Mouse (Mus musculus) hindbrain, embryonic 15.5 days (tissue): ENCODE data around the gene Hp1bp3. TPM values are rescaled to one million over a fixed set of nuclear protein-coding genes. Genes with fewer than 3 reads are reported as not detected.
A peak's percentile ranks its signal among the peaks of the same experiment; 100 is the strongest.

ENCODE experiments used
- ATAC-seq: fragments of 200-750 bp; cut with Nextera tagmentation; 2 replicates; pipeline ENCODE4 v1.8.0; 2017; ENCODE audit warnings: low read depth, moderate number of reproducible peaks, moderate TSS enrichment; ENCODE audit not compliant: low FRiP score
- H3K27ac ChIP-seq: fragments of 300-500 bp; sonication (generic); replicated peaks from 2 replicates; pipeline ENCODE4 v1.5.1; 2015; ENCODE audit warnings: mild to moderate bottlenecking, inconsistent platforms
- H3K27me3 ChIP-seq: fragments of 300-500 bp; sonication (generic); 2 replicates; pipeline ENCODE4 v1.6.1; 2015; ENCODE audit warnings: control low read depth, inconsistent platforms
- H3K36me3 ChIP-seq: fragments of 300-500 bp; sonication (generic); 2 replicates; pipeline ENCODE4 v1.6.1; 2015; ENCODE audit warnings: control low read depth, inconsistent platforms
- H3K4me1 ChIP-seq: fragments of 300-500 bp; sonication (generic); replicated peaks from 2 replicates; pipeline ENCODE4 v1.6.1; 2015; ENCODE audit warnings: control low read depth, inconsistent platforms
- H3K4me2 ChIP-seq: fragments of 300-500 bp; sonication (generic); 2 replicates; pipeline ENCODE4 v1.6.1; 2015; ENCODE audit warnings: moderate library complexity, mild to moderate bottlenecking, inconsistent platforms
- H3K4me3 ChIP-seq: fragments of 300-500 bp; sonication (generic); 2 replicates; pipeline ENCODE4 v1.5.1; 2015; ENCODE audit warnings: mild to moderate bottlenecking, inconsistent platforms
- H3K9ac ChIP-seq: fragments of 300-500 bp; sonication (generic); 2 replicates; pipeline ENCODE4 v1.6.1; 2015; ENCODE audit warnings: inconsistent platforms
- H3K9me3 ChIP-seq: fragments of 300-500 bp; sonication (generic); 2 replicates; pipeline ENCODE4 v1.6.1; 2016; ENCODE audit warnings: control low read depth, inconsistent platforms
- WGBS: fragments of 180-500 bp; shearing (Covaris S2); methylation state at CpG from one replicate; pipeline ENCODE4 v1.1.7; 2015; 5-methylcytosine and 5-hydroxymethylcytosine counted together
- polyA plus RNA-seq: library from polyadenylated mRNA; unstranded; fragments of >200 nt; fragmentation: Nextera tagmentation; extraction: Ambion mirVana; gene quantifications from 2 replicates; pipeline ENCODE4 v1.2.1, GENCODE M21; 2015

Gene Hp1bp3
- polyA plus RNA-seq, 1 experiment from 2014 or later = 173 TPM

GRCm38 (mm10) chr4:138223623-138224022, 7.5 kb downstream of the Hp1bp3 start:
- Histone ChIP-seq H3K4me3 (no peak overlapping the region), H3K36me3 (peaks cover 55% of the 10 kb centered on the region), H3K27me3 (no peaks in the 10 kb centered on the region), H3K27ac (no peak overlapping the region), H3K9me3 (no peaks in the 10 kb centered on the region), H3K4me2 (no peak overlapping the region), H3K4me1 (peaks cover 15% of the 10 kb centered on the region), H3K9ac (no peak overlapping the region)
- no peak for ATAC-seq
- WGBS = 88% methylated on average over 10 of the region's 10 CpGs

- 51% methylated on average over 27 of the region's 27 CpGs for WGBS
- Histone ChIP-seq H3K27ac (peak overlapping the region; percentile 32), H3K4me2 (no peak overlapping the region), H3K27me3 (no peaks in the 10 kb centered on the region), H3K36me3 (peaks cover 25% of the 10 kb centered on the region), H3K9ac (no peak overlapping the region), H3K4me1 (peaks cover 28% of the 10 kb centered on the region), H3K9me3 (no peaks in the 10 kb centered on the region), H3K4me3 (no peak overlapping the region)
- no peak for ATAC-seq
These were observed 30.9 kb downstream of the Hp1bp3 start for GRCm38 (mm10) chr4:138246756-138247665.

- Histone ChIP-seq H3K36me3 (peaks cover 10% of the 10 kb centered on the region), H3K4me1 (peaks cover 38% of the 10 kb centered on the region), H3K9me3 (no peaks in the 10 kb centered on the region), H3K27ac (peak within 1 kb of the TSS; percentile 80), H3K4me2 (peak within 1 kb of the TSS; percentile 95), H3K27me3 (no peaks in the 10 kb centered on the region), H3K4me3 (peak within 1 kb of the TSS; percentile 70), H3K9ac (peak within 1 kb of the TSS; percentile 57)
- peak; percentile 93 for ATAC-seq
- WGBS = under 1% methylated on average over 68 of the region's 74 CpGs
These were observed 34.2 kb downstream of the Hp1bp3 start, which contains the start of the genes Sh2d5 and Kif17 for GRCm38 (mm10) chr4:138250088-138250960. Gene Sh2d5 (plus strand): TSS chr4:138250403. Gene Kif17 (plus strand): TSS chr4:138250435.

GRCm38 (mm10) chr4:138251819-138252218, 35.7 kb downstream of the Hp1bp3 start:
- WGBS = under 1% methylated on average over 14 of the region's 14 CpGs
- Histone ChIP-seq H3K27me3 (no peaks in the 10 kb centered on the region), H3K36me3 (0 out of 2 replicates have a peak, but pooled peaks cover 3% of the 10 kb centered on the region), H3K9me3 (no peaks in the 10 kb centered on the region), H3K9ac (peak overlapping the region; percentile 57), H3K4me2 (peak overlapping the region; percentile 95), H3K4me3 (peak overlapping the region; percentile 70), H3K4me1 (peaks cover 38% of the 10 kb centered on the region), H3K27ac (peak overlapping the region; percentile 43; the same call in 1 of the 2 replicates)
- no peak for ATAC-seq

- peaks cover 38% of the 10 kb centered on the region for H3K4me1 ChIP-seq
- peak overlapping the region; percentile 57 for H3K9ac ChIP-seq
- H3K4me3 ChIP-seq = peak overlapping the region; percentile 70
- no peaks in the 10 kb centered on the region for H3K9me3 ChIP-seq
- H3K27ac ChIP-seq = peak overlapping the region; percentile 43; the same call in 1 of the 2 replicates
- WGBS = 17% methylated on average over 5 of the region's 5 CpGs
- no peak for ATAC-seq
- H3K4me2 ChIP-seq = peak overlapping the region; percentile 95
- no peaks in the 10 kb centered on the region for H3K27me3 ChIP-seq
- 0 out of 2 replicates have a peak, but pooled peaks cover 3% of the 10 kb centered on the region for H3K36me3 ChIP-seq
These were observed 36.1 kb downstream of the Hp1bp3 start for GRCm38 (mm10) chr4:138252231-138252630.

- no peaks in the 10 kb centered on the region for H3K27me3 ChIP-seq
- no peak overlapping the region for H3K9ac ChIP-seq
- no peak overlapping the region for H3K4me3 ChIP-seq
- H3K4me2 ChIP-seq = no peak overlapping the region
- WGBS = 80% methylated on average over 22 of the region's 22 CpGs
- no peak overlapping the region for H3K27ac ChIP-seq
- ATAC-seq = no peak
- no peaks in the 10 kb centered on the region for H3K9me3 ChIP-seq
- H3K4me1 ChIP-seq = peaks cover 12% of the 10 kb centered on the region
- no peaks in the 10 kb centered on the region for H3K36me3 ChIP-seq
These were observed 41.1 kb downstream of the Hp1bp3 start for GRCm38 (mm10) chr4:138257116-138257687.

- 87% methylated on average over 7 of the region's 7 CpGs for WGBS
These were observed 42.6 kb downstream of the Hp1bp3 start for GRCm38 (mm10) chr4:138258663-138259062.

GRCm38 (mm10) chr4:138259482-138259881, 43.4 kb downstream of the Hp1bp3 start:
- Histone ChIP-seq H3K27me3 (no peaks in the 10 kb centered on the region), H3K4me1 (peaks cover 13% of the 10 kb centered on the region)

More at GRCm38 (mm10) chr4:138258663-138259062, 42.6 kb downstream of the Hp1bp3 start:
- no peak overlapping the region for H3K9ac ChIP-seq
- H3K4me1 ChIP-seq = peaks cover 13% of the 10 kb centered on the region
- H3K27ac ChIP-seq = no peak overlapping the region
- H3K4me2 ChIP-seq = no peak overlapping the region
- H3K36me3 ChIP-seq = no peaks in the 10 kb centered on the region
- no peaks in the 10 kb centered on the region for H3K27me3 ChIP-seq
- H3K4me3 ChIP-seq = no peak overlapping the region
- H3K9me3 ChIP-seq = no peaks in the 10 kb centered on the region
- no peak for ATAC-seq

GRCm38 (mm10) chr4:138261843-138262681, 46.0 kb downstream of the Hp1bp3 start:
- H3K36me3 ChIP-seq = no peaks in the 10 kb centered on the region
- under 1% methylated on average over 70 of the region's 78 CpGs for WGBS
- peaks cover 13% of the 10 kb centered on the region for H3K4me1 ChIP-seq

More at GRCm38 (mm10) chr4:138259482-138259881, 43.4 kb downstream of the Hp1bp3 start:
- Histone ChIP-seq H3K4me2 (no peak overlapping the region), H3K36me3 (no peaks in the 10 kb centered on the region), H3K9me3 (no peaks in the 10 kb centered on the region), H3K9ac (no peak overlapping the region), H3K4me3 (no peak overlapping the region), H3K27ac (no peak overlapping the region)
- WGBS = 81% methylated on average over 5 of the region's 5 CpGs
- ATAC-seq = no peak

GRCm38 (mm10) chr4:138267869-138268268, 51.8 kb downstream of the Hp1bp3 start:
- H3K4me3 ChIP-seq = no peak overlapping the region
- H3K9me3 ChIP-seq = no peaks in the 10 kb centered on the region
- H3K27me3 ChIP-seq = no peaks in the 10 kb centered on the region
- peaks cover 14% of the 10 kb centered on the region; the same call in 1 of the 2 replicates for H3K4me1 ChIP-seq
- no peak overlapping the region for H3K9ac ChIP-seq
- H3K27ac ChIP-seq = no peak overlapping the region
- ATAC-seq = no peak
- H3K36me3 ChIP-seq = no peaks in the 10 kb centered on the region
- 87% methylated on average over 10 of the region's 10 CpGs for WGBS
- H3K4me2 ChIP-seq = no peak overlapping the region

More at GRCm38 (mm10) chr4:138261843-138262681, 46.0 kb downstream of the Hp1bp3 start:
- peak overlapping the region; percentile 80 for H3K4me2 ChIP-seq
- H3K9me3 ChIP-seq = no peaks in the 10 kb centered on the region
- peak overlapping the region; percentile 73 for H3K27ac ChIP-seq
- H3K9ac ChIP-seq = peak overlapping the region; percentile 40
- peak overlapping the region; percentile 58 for H3K4me3 ChIP-seq
- no peaks in the 10 kb centered on the region for H3K27me3 ChIP-seq
- peak; percentile 92 for ATAC-seq
